Mouse (Mus musculus) heart, embryonic 13.5 days (tissue): Measurements from ENCODE around the gene Fam213b. TPM values are rescaled to one million over a fixed set of nuclear protein-coding genes. Genes with fewer than 3 reads are reported as not detected.

ENCODE experiments used
- ATAC-seq: fragments of 200-750 bp; cut with Nextera tagmentation; 2 replicates; pipeline ENCODE4 v1.8.0; 2017; ENCODE audit warnings: moderate TSS enrichment; ENCODE audit not compliant: insufficient number of reproducible peaks, low FRiP score, low TSS enrichment; ENCODE audit errors: extremely low read depth
- H3K27ac ChIP-seq: fragments of 300-500 bp; sonication (generic); replicated peaks from 2 replicates; pipeline ENCODE4 v1.5.1; 2015; ENCODE audit warnings: moderate library complexity, mild to moderate bottlenecking, inconsistent platforms
- H3K27me3 ChIP-seq: fragments of 300-500 bp; sonication (generic); replicated peaks from 2 replicates; pipeline ENCODE4 v1.6.1; 2015; ENCODE audit warnings: mild to moderate bottlenecking, inconsistent platforms
- H3K36me3 ChIP-seq: fragments of 300-500 bp; sonication (generic); 2 replicates; pipeline ENCODE4 v1.6.1; 2015; ENCODE audit warnings: mild to moderate bottlenecking, inconsistent platforms
- H3K4me1 ChIP-seq: fragments of 300-500 bp; sonication (generic); 2 replicates; pipeline ENCODE4 v1.6.1; 2015; ENCODE audit warnings: inconsistent platforms
- H3K4me2 ChIP-seq: fragments of 300-500 bp; sonication (generic); 2 replicates; pipeline ENCODE4 v1.6.1; 2015; ENCODE audit warnings: inconsistent platforms, mild to moderate bottlenecking, moderate library complexity
- H3K4me3 ChIP-seq: fragments of 300-500 bp; sonication (generic); 2 replicates; pipeline ENCODE4 v1.5.1; 2015; ENCODE audit warnings: moderate library complexity, mild to moderate bottlenecking, inconsistent platforms
- H3K9ac ChIP-seq: fragments of 300-500 bp; sonication (generic); 2 replicates; pipeline ENCODE4 v1.6.1; 2015; ENCODE audit warnings: inconsistent platforms, mild to moderate bottlenecking, moderate library complexity
- H3K9me3 ChIP-seq: fragments of 300-500 bp; sonication (generic); 2 replicates; pipeline ENCODE4 v1.6.1; 2016; ENCODE audit warnings: inconsistent platforms
- WGBS: fragments of 180-500 bp; shearing (Covaris S2); methylation state at CpG from one replicate; pipeline ENCODE4 v1.1.7; 2015; ENCODE audit warnings: mixed read lengths; 5-methylcytosine and 5-hydroxymethylcytosine counted together
- polyA plus RNA-seq: library from polyadenylated mRNA; unstranded; fragments of >200 nt; fragmentation: Nextera tagmentation; extraction: Ambion mirVana; gene quantifications from 2 replicates; pipeline ENCODE4 v1.2.1, GENCODE M21; 2015

Fam213b gene
- polyA plus RNA-seq, 1 experiment from 2014 or later, result 42.5 TPM

- peak overlapping the region; percentile 65 for H3K4me3 ChIP-seq
- H3K9me3 ChIP-seq, result no peaks in the 10 kb centered on the region; the same call in 1 of the 2 replicates
- H3K4me2 ChIP-seq, result peak overlapping the region; percentile 95
- no peak overlapping the region for H3K27ac ChIP-seq
- 0 out of 2 replicates have a peak, but pooled peaks cover 3% of the 10 kb centered on the region for H3K36me3 ChIP-seq
- peak overlapping the region; percentile 87 for H3K9ac ChIP-seq
- peaks cover 40% of the 10 kb centered on the region for H3K27me3 ChIP-seq
- 69% methylated on average over 6 of the region's 6 CpGs for WGBS
- H3K4me1 ChIP-seq, result peaks cover 15% of the 10 kb centered on the region
- no peak for ATAC-seq
Measured at GRCm38 (mm10) chr4:154897676-154898465, 1.1 kb downstream of the Fam213b start.

- Histone ChIP-seq H3K4me3 (no peak overlapping the region), H3K4me2 (no peak overlapping the region), H3K9ac (no peak overlapping the region), H3K36me3 (0 out of 2 replicates have a peak, but pooled peaks cover 3% of the 10 kb centered on the region), H3K9me3 (no peaks in the 10 kb centered on the region), H3K4me1 (peaks cover 15% of the 10 kb centered on the region), H3K27ac (no peak overlapping the region), H3K27me3 (peaks cover 56% of the 10 kb centered on the region)
- 68% methylated on average over 5 of the region's 5 CpGs for WGBS
- ATAC-seq, result no peak
Measured at GRCm38 (mm10) chr4:154895549-154895948, 3.4 kb downstream of the Fam213b start.

DNA sequence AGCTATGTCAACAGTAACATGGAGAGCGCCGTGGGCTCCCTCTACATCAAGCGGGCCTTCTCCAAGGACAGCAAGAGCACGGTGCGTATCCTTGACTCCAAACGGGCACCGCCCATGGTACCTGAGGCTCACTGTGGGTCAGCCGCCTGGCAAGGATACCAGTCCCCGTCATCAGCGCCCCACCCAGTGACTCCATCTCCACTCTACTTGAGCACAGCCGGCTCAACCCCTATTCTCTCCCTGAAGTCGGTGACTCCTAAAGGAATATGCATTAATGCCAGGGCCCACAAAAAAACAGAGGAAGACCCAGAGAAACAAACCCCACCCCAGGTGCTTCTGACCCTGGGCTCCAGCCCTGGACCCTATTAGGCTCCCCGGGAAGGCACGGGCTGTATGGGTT lies 8.0 kb downstream of the Fam213b start:
- Histone ChIP-seq H3K9me3 (no peaks in the 10 kb centered on the region), H3K4me2 (no peak overlapping the region), H3K27ac (no peak overlapping the region), H3K27me3 (peaks cover 50% of the 10 kb centered on the region), H3K9ac (no peak overlapping the region), H3K4me1 (no peaks in the 10 kb centered on the region), H3K4me3 (no peak overlapping the region), H3K36me3 (no peaks in the 10 kb centered on the region)
- ATAC-seq, result no peak
- 79% methylated on average over 14 of the region's 14 CpGs for WGBS

GRCm38 (mm10) chr4:154887593-154888250 lies 11.2 kb downstream of the Fam213b start:
- no peak overlapping the region for H3K4me3 ChIP-seq
- H3K27me3 ChIP-seq, result peaks cover 31% of the 10 kb centered on the region
- no peak for ATAC-seq
- no peak overlapping the region for H3K27ac ChIP-seq
- no peak overlapping the region for H3K4me2 ChIP-seq
- WGBS, result 74% methylated on average over 15 of the region's 15 CpGs
- H3K36me3 ChIP-seq, result no peaks in the 10 kb centered on the region
- peaks cover under 1% of the 10 kb centered on the region; the same call in 1 of the 2 replicates for H3K4me1 ChIP-seq
- H3K9me3 ChIP-seq, result no peaks in the 10 kb centered on the region
- no peak overlapping the region for H3K9ac ChIP-seq

DNA sequence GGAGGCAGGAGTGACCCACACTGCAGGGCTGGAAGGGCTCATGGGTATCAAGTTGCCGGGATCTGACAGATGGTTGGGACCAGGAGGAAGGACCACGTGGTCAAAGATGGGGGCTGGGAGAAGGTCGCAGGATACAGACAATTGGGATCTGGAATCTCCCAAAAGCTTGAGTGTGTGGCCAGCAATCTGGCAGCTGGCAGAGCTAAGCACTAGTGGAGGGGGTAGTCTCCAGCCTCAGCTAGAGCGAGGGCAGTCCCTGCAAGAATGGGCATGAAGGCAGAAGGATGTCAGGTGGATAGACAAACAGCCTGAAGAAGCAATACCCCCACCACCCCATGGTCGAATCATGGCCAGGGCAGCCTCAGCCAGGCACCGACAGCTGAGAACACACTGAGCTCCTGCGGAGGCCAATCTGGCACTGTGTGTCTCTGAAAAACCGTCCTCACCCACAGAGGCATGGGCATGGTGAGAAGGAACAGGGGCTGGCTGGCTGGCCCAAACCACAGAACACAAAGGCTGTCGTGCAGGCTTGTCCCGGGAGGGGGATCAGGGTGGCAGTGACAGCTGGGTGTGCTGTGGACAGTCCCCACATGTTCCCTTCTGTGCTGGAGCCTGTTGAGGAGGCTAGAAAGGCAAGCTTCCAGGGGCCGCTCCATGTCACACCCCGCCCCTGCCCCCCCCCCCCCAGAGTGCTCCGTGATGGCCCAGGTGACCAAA lies 11.9 kb downstream of the Fam213b start:
- ATAC-seq, result no peak
- no peak overlapping the region for H3K9ac ChIP-seq
- peaks cover 27% of the 10 kb centered on the region; the same call in 1 of the 2 replicates for H3K27me3 ChIP-seq
- 58% methylated on average over 13 of the region's 13 CpGs for WGBS
- H3K27ac ChIP-seq, result no peak overlapping the region
- no peaks in the 10 kb centered on the region for H3K36me3 ChIP-seq
- no peak overlapping the region for H3K4me2 ChIP-seq
- H3K4me1 ChIP-seq, result peaks cover 7% of the 10 kb centered on the region
- no peak overlapping the region for H3K4me3 ChIP-seq
- H3K9me3 ChIP-seq, result no peaks in the 10 kb centered on the region

DNA sequence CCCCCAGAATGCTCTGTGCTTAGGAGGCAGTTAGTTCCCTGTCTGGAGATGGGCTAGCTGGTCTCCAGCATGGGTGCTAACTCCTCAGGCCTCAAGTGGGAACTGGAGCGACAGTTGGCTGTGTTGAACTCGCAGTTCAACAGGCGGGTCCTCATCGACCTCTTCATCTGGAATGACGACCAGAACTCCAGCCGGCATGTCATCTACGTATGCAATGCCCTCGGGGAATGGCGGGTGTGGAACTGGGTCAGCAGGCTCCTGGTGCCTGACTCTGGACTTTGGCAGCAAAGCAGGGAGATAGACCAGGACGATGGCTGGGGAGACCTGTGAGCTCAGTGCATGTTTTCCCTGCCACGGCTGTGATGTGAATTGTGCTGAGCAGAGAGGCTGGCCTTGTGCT lies 13.5 kb downstream of the Fam213b start:
- Histone ChIP-seq H3K36me3 (no peaks in the 10 kb centered on the region), H3K27me3 (peaks cover 15% of the 10 kb centered on the region; the same call in 1 of the 2 replicates), H3K9me3 (no peaks in the 10 kb centered on the region), H3K9ac (no peak overlapping the region), H3K27ac (no peak overlapping the region), H3K4me2 (no peak overlapping the region), H3K4me1 (peaks cover 22% of the 10 kb centered on the region), H3K4me3 (no peak overlapping the region)
- WGBS, result 71% methylated on average over 11 of the region's 11 CpGs
- ATAC-seq, result no peak

GRCm38 (mm10) chr4:154882014-154882659 lies 16.8 kb downstream of the Fam213b start:
- Histone ChIP-seq H3K27me3 (peaks cover 12% of the 10 kb centered on the region; the same call in 1 of the 2 replicates), H3K27ac (no peak overlapping the region), H3K4me2 (no peak overlapping the region), H3K36me3 (no peaks in the 10 kb centered on the region), H3K4me3 (no peak overlapping the region), H3K9me3 (no peaks in the 10 kb centered on the region), H3K9ac (0 out of 2 replicates have a peak overlapping the region, but pooled peaks have one; percentile 53), H3K4me1 (peaks cover 37% of the 10 kb centered on the region)
- no peak for ATAC-seq
- WGBS, result 24% methylated on average over 14 of the region's 14 CpGs

DNA sequence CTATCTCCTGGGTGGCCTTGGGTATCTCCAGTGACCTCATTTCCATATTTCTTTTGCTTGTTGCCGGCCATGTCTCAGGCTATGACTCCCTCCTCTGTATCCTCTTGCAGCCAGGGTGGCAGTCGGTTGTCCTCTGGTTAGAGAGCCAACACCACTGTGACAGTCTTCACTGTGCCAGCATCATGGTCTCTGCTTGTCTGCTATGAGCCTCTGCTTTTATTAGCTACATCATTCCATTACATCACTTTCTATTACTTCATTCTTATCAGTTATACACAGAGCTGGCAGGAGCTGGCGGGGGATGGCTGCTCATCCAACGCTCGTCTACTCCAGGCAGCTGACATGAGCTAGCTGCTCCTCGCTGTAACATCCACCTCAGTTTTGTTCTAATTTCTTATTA lies 18.2 kb downstream of the Fam213b start:
- Histone ChIP-seq H3K27me3 (peaks cover 24% of the 10 kb centered on the region), H3K36me3 (no peaks in the 10 kb centered on the region), H3K27ac (peak overlapping the region; percentile 78), H3K9ac (peak overlapping the region; percentile 53), H3K4me1 (peaks cover 37% of the 10 kb centered on the region), H3K9me3 (no peaks in the 10 kb centered on the region), H3K4me3 (no peak overlapping the region), H3K4me2 (peak overlapping the region; percentile 37)
- 32% methylated on average over 6 of the region's 6 CpGs for WGBS
- peak; percentile 47; the same call in 1 of the 2 replicates for ATAC-seq

DNA sequence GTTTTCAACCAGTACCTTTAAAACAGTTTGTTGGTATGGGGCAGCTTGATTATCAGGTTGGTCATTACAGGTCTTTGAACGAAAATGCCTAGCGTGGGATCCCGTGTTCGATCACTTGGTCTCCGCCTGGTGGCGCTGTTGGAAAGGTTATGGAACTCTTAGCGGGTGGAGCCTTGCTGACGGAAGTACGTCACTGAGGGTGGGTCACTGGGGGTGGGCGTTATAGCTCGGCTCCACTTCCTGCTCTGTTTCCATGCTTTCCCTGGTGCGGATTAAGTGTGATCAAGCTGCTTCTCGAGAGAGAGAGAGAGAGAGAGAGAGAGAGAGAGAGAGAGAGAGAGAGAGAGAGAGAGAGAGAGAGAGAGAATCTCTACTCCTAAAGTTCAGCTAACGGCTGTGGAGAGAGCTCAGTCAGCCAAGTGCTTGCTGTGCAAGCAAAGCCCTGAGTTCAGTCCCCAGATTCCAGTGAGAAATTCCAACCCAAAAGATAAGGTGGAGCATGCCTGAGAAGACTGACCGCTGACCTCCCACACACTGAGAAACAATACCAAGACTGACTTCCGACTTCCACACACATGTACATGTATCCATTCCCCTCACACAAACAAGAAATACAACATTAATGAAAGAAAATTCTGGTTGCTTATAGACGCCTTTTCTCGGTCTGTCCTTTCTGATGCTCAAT lies 20.9 kb downstream of the Fam213b start:
- Histone ChIP-seq H3K4me3 (peak overlapping the region; percentile 47), H3K27ac (peak overlapping the region; percentile 93), H3K4me2 (peak overlapping the region; percentile 70), H3K27me3 (peaks cover 13% of the 10 kb centered on the region), H3K9ac (peak overlapping the region; percentile 69), H3K9me3 (no peaks in the 10 kb centered on the region), H3K36me3 (no peaks in the 10 kb centered on the region), H3K4me1 (peaks cover 37% of the 10 kb centered on the region)
- WGBS, result 6% methylated on average over 18 of the region's 18 CpGs
- peak; percentile 89 for ATAC-seq

DNA sequence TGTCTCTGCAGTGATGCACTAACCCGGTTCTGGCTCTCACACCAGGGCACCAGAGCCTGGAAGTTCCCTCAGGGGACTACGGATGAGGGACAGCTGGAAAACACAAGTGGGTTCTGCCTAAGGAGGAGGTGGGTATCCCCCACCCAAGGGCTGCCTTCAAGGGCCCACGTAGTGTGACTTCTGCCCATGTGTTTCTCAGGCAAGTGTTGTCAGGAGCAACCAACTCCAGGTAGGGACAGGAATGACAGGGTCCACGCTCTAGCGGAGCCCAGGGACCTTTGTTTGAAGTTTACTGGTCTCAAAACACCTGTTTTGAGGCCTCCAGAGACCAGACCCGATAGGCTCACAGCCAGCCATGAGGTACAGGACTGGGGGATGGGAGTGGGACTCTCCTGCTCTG lies 25.7 kb downstream of the Fam213b start:
- H3K4me2 ChIP-seq, result no peak overlapping the region
- no peak for ATAC-seq
- no peaks in the 10 kb centered on the region for H3K36me3 ChIP-seq
- H3K9me3 ChIP-seq, result no peaks in the 10 kb centered on the region
- no peak overlapping the region for H3K4me3 ChIP-seq
- H3K9ac ChIP-seq, result no peak overlapping the region
- H3K27me3 ChIP-seq, result peaks cover 52% of the 10 kb centered on the region
- peaks cover 1% of the 10 kb centered on the region for H3K4me1 ChIP-seq
- WGBS, result 68% methylated on average over 6 of the region's 6 CpGs
- no peak overlapping the region for H3K27ac ChIP-seq
